Mouse (Mus musculus): ENCODE results near the gene Tgif1. TPM values are rescaled to one million over a fixed set of nuclear protein-coding genes. Genes with fewer than 3 reads are reported as not detected.

Gene Tgif1
- polyA plus RNA-seq (2016; fragmentation: Nextera tagmentation; extraction: Ambion mirVana), result 113 and 126 TPM in 2 replicates

DNA sequence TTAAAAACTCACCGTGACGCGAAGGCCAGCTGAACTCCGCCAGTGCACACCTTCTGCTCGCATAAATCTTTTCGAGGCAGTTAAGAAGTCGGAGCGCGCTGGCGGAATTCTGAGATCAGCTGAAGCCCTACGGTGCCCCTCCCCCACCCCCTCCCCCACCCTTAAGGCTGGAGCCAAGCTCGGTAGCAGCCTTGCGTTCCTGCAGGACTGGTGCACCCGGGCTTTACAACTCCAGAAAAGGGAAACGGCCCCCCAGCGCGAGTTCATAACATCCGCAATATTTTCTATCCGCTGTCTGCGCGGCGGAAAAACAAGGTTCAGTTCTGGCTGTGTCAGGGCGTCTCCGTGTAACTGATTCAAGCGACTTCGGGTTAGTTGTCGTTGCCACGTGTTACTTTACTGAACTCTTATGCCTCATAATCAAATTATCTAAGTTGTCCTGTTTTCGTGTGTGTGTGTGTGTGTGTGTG is at the start of gene Tgif1:
Tgif1 (minus strand) TSS at position 111 of the 470 bp plus-strand sequence.
- Histone ChIP-seq H3K27me3 (no peaks in the 10 kb centered on the region), H3K9ac (peak within 1 kb of the TSS; percentile 81), H3K27ac (peak within 1 kb of the TSS; percentile 99), H3K4me2 (replicated peaks) (peak within 1 kb of the TSS; percentile 86), H3K36me3 (no peaks in the 10 kb centered on the region), H3K9me3 (no peaks in the 10 kb centered on the region), H3K4me1 (peaks cover 6% of the 10 kb centered on the region; the same call in 1 of the 2 replicates), H3K4me3 (peak within 1 kb of the TSS; percentile 83)
- ATAC-seq (ENCODE audit: insufficient number of reproducible peaks, insufficient read depth, low FRiP score, low TSS enrichment), result no peak
- under 1% methylated on average over 29 of the region's 29 CpGs for WGBS

DNA sequence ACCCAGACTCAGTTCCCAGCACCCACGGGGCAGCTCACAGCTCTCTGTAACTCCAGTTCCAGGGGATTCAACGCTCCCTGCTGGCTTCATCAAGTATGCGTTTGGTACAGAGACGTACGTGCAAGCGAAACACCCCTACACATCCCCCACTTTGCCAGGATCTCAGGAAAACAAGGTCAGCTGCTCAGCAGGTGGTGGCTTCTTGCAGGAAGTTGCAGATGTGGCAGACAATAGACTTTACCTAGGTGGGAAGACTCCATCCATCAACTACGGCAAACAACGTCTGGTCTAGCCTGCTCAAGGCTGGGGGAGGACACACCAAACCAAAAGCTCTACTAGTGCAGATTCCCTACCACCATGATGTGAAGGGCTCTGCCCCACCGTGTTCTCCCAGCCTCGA is 47.3 kb upstream of the Tgif1 start:
- H3K27me3 ChIP-seq, result no peaks in the 10 kb centered on the region
- no peak for ATAC-seq (ENCODE audit: insufficient number of reproducible peaks, insufficient read depth, low FRiP score, low TSS enrichment)

DNA sequence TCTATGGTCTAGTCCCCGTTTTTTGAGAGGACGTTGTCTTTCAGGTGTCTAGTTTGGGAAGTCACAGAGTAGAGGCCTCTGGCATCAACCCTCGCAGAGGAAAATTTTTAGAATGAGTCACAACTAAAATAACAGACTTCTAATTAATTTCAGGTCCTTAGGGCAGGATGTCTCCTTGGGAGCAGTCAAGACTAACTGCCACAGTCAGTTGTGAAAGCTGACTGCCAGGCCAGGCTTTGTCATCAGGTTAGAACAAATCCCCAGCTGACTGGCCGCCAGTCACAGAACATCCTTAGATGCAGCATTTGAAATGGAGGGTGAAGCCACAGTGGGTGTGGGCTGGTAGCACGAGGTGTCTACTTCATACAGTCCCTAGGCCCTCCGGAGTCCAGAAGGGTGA is 46.3 kb upstream of the Tgif1 start:
- Histone ChIP-seq H3K27me3 (no peaks in the 10 kb centered on the region), H3K9me3 (no peaks in the 10 kb centered on the region), H3K4me2 (replicated peaks) (no peak overlapping the region), H3K9ac (no peak overlapping the region), H3K27ac (no peak overlapping the region), H3K36me3 (no peaks in the 10 kb centered on the region), H3K4me1 (no peaks in the 10 kb centered on the region), H3K4me3 (no peak overlapping the region)
- ATAC-seq (ENCODE audit: insufficient number of reproducible peaks, insufficient read depth, low FRiP score, low TSS enrichment), result no peak
- WGBS, result 85% methylated on average over 6 of the region's 6 CpGs

More for the DNA sequence above, 47.3 kb upstream of the Tgif1 start:
- Histone ChIP-seq H3K4me3 (no peak overlapping the region), H3K4me2 (replicated peaks) (no peak overlapping the region), H3K27ac (no peak overlapping the region), H3K36me3 (no peaks in the 10 kb centered on the region), H3K4me1 (no peaks in the 10 kb centered on the region), H3K9ac (no peak overlapping the region), H3K9me3 (no peaks in the 10 kb centered on the region)
- WGBS, result 80% methylated on average over 10 of the region's 10 CpGs

DNA sequence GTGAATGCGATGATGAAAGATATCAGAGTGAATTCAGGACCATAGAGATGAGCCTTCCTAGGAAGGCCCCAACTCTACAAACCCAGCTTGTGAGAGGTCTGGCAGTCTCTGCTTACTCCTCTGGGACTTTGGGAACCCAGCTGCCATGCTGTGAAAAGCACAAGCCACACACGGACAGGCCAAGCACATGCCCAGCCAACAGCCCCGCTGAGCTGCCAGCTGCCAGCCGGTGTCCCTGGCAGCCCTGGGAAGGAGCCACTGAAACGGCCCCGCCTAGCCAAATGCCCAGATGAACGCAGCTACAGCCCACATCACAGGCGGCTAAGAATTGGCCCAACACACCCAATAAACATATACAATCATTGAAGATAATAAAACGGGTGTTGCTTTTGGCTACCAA is 41.5 kb upstream of the Tgif1 start:
- no peak overlapping the region for H3K9ac ChIP-seq
- no peaks in the 10 kb centered on the region for H3K9me3 ChIP-seq
- no peak overlapping the region for H3K4me3 ChIP-seq
- H3K36me3 ChIP-seq, result no peaks in the 10 kb centered on the region
- WGBS, result 89% methylated on average over 9 of the region's 9 CpGs
- H3K27ac ChIP-seq, result no peak overlapping the region
- H3K4me1 ChIP-seq, result no peaks in the 10 kb centered on the region; the same call in 1 of the 2 replicates
- H3K4me2 ChIP-seq (replicated peaks), result no peak overlapping the region
- H3K27me3 ChIP-seq, result no peaks in the 10 kb centered on the region
- no peak for ATAC-seq (ENCODE audit: insufficient number of reproducible peaks, insufficient read depth, low FRiP score, low TSS enrichment)

DNA sequence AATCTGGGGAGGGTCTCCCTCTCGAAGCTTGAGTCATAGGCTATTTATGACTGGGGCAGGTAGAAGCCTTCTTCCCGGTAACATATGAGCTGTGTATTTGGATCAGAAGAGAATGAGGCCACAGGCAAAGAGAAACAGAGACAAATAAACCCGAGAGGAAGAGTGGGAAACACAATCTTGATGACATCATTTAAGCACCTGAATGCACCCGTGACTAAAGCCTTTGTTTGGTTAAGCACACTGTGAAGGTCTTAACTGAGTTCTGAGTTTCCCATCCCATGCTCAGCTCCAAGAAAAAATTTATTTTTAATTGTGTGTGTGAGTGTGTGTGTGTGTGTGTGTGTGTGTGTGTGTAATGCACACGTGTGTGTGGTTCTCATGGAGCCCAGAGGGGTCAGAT is 39.8 kb upstream of the Tgif1 start:
- no peaks in the 10 kb centered on the region for H3K36me3 ChIP-seq
- no peaks in the 10 kb centered on the region for H3K27me3 ChIP-seq
- no peak overlapping the region for H3K9ac ChIP-seq
- no peaks in the 10 kb centered on the region for H3K9me3 ChIP-seq
- no peaks in the 10 kb centered on the region; the same call in 1 of the 2 replicates for H3K4me1 ChIP-seq
- H3K4me2 ChIP-seq (replicated peaks), result no peak overlapping the region
- no peak for ATAC-seq (ENCODE audit: insufficient number of reproducible peaks, insufficient read depth, low FRiP score, low TSS enrichment)
- 63% methylated on average over 5 of the region's 5 CpGs for WGBS
- H3K4me3 ChIP-seq, result no peak overlapping the region
- H3K27ac ChIP-seq, result no peak overlapping the region

DNA sequence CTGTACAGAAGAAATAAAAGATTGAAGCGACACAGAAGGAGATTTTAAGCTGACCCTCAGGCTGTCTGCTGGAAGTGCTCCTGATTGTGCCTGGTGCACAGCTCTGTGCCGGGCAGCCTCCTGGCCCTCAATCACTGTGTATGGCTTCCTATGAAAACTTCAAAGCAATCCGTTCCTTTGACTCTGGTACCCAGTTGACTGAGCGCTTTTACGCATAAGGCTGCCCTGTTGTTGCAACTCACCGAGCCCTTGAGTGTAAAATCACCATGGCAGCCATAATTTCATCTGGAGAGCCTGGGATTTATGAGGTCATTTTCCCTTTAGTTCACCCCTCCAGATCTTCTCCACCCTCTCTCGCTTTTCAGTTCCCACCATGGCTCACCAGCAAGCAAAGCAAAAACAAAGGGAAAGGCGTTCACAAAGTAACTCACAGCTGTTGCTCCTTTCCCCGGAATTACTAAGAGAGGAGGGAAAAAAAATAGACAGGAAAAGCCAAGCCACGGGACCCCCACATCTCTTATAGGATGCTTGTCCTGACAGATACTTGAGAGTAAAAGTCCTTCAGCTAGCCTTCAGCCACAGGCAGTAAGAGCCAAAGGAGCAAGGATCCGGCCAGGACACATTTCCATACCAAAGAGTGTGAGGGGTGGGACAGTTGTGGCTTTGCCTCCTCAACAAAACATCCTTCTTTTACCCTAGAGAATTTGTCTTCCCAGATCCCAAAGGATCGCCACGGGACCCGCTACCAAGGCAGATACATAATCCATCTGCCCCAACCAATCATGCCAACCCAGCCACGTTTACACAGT is 39.1 kb upstream of the Tgif1 start:
- H3K27ac ChIP-seq, result no peak overlapping the region
- H3K4me1 ChIP-seq, result no peaks in the 10 kb centered on the region; the same call in 1 of the 2 replicates
- H3K36me3 ChIP-seq, result no peaks in the 10 kb centered on the region
- no peaks in the 10 kb centered on the region for H3K27me3 ChIP-seq
- 34% methylated on average over 15 of the region's 15 CpGs for WGBS
- ATAC-seq (ENCODE audit: insufficient number of reproducible peaks, insufficient read depth, low FRiP score, low TSS enrichment), result no peak
- H3K4me2 ChIP-seq (replicated peaks), result no peak overlapping the region
- no peak overlapping the region for H3K9ac ChIP-seq
- no peak overlapping the region for H3K4me3 ChIP-seq
- no peaks in the 10 kb centered on the region for H3K9me3 ChIP-seq

DNA sequence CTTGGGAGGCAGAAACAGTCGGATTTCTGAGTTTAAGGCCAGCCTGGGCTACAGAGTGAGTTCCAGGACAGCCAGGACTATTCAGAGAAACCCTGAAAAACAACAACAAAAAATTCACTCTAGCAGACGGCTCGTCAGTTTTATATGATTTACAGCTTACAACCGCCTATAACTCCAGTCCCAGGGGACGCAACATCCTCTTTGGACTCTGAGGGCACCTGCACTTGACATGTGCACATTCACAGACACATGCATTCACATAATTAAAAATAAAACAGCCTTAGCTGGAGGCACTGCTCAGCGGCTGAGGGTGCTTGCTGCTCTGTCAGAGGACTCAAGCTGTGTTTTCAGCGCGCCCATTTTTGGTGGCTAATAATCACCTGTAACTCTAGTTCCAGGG is 37.2 kb upstream of the Tgif1 start:
- no peak overlapping the region for H3K4me3 ChIP-seq

DNA sequence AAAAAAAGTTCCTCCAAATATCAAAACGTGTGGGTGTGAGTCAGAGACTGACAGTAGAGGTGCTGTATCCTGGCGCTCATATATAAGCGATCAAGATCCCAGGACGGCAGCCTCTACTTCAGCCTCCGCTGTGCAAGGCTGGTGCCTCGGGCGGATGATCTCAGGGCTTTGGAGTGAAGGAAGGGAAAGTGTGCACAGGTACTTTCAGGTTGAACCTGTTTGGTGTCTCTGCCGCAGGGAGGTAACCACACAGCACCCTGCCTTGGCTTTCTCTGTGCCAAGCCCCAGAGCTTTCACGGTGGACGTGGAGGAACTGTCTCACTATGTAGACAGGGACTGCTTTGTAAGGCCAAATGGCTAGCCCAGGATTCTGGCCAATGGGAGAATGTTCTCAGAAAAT is 35.3 kb upstream of the Tgif1 start:
- WGBS, result 76% methylated on average over 10 of the region's 10 CpGs
- no peak for ATAC-seq (ENCODE audit: insufficient number of reproducible peaks, insufficient read depth, low FRiP score, low TSS enrichment)
- no peaks in the 10 kb centered on the region for H3K9me3 ChIP-seq

More for the DNA sequence above, 37.2 kb upstream of the Tgif1 start:
- H3K9me3 ChIP-seq, result no peaks in the 10 kb centered on the region
- no peak for ATAC-seq (ENCODE audit: insufficient number of reproducible peaks, insufficient read depth, low FRiP score, low TSS enrichment)
- H3K4me2 ChIP-seq (replicated peaks), result no peak overlapping the region
- H3K36me3 ChIP-seq, result no peaks in the 10 kb centered on the region
- no peak overlapping the region for H3K27ac ChIP-seq
- H3K4me1 ChIP-seq, result no peaks in the 10 kb centered on the region; the same call in 1 of the 2 replicates
- no peak overlapping the region for H3K9ac ChIP-seq
- no peaks in the 10 kb centered on the region for H3K27me3 ChIP-seq
- 85% methylated on average over 8 of the region's 8 CpGs for WGBS

DNA sequence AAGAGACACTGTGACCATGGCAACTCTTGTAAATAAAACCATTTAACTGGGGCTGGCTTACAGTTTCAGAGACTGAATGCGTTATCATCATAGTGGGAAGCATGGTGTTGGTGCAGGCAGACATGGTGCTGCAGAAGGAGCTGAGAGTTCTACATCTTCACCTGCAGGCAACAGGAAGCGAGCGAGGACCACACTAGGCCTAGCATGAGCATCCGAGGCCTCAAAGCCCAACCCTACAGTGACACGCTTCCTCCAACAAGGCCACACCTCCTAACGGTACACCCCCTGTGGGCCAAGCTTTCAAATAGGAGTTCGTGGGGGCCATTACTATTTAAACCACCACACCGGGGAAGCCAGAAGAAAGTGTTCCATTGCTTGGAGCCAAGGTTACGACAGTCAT is 34.5 kb upstream of the Tgif1 start:
- 91% methylated on average over 9 of the region's 9 CpGs for WGBS
- H3K4me1 ChIP-seq, result no peaks in the 10 kb centered on the region; the same call in 1 of the 2 replicates
- H3K27me3 ChIP-seq, result no peaks in the 10 kb centered on the region
- H3K36me3 ChIP-seq, result no peaks in the 10 kb centered on the region
- no peak overlapping the region for H3K27ac ChIP-seq
- H3K4me3 ChIP-seq, result no peak overlapping the region
- ATAC-seq (ENCODE audit: insufficient number of reproducible peaks, insufficient read depth, low FRiP score, low TSS enrichment), result no peak
- no peak overlapping the region for H3K4me2 ChIP-seq (replicated peaks)
- no peaks in the 10 kb centered on the region for H3K9me3 ChIP-seq
- H3K9ac ChIP-seq, result no peak overlapping the region

More for the DNA sequence above, 35.3 kb upstream of the Tgif1 start:
- Histone ChIP-seq H3K27ac (no peak overlapping the region), H3K4me1 (no peaks in the 10 kb centered on the region; the same call in 1 of the 2 replicates), H3K9ac (no peak overlapping the region), H3K36me3 (no peaks in the 10 kb centered on the region), H3K4me3 (no peak overlapping the region), H3K4me2 (replicated peaks) (no peak overlapping the region), H3K27me3 (no peaks in the 10 kb centered on the region)

DNA sequence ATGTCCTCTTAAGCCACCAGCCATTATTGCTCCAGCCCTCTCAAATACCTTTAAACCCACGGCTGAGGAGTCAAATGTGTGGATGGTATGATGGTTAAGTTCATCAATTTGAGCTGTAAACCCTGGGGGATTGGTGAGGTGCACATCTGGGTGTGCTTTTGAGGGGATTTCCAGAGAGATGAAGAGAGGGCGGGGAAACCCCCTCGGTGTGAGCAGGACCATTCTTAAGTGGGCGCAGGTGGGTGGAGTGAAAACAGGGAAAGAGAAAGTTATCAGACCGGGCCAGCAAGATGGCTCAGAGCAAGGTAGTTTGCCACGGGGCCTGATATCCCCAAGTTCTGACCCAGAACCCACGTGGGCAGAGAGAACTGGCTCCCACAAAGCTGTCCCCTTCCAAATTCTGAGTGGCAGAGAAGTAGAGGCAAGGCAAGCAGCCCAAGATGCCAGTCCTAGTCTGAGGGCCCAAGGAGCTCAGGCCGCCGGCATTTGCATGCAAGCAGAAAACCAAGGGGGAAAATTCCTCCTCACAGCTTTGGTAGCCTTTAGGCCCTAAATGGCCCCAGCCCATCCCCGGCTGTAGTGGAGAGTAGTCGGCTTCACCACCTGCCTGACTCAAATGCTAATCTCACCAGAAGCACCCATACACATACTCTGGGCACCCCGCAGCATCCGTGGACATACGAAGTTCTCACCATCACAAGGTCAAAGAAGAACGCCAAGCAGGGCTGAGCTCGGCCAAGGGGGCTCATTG is 33.5 kb upstream of the Tgif1 start:
- no peaks in the 10 kb centered on the region for H3K4me1 ChIP-seq
- no peak for ATAC-seq (ENCODE audit: insufficient number of reproducible peaks, insufficient read depth, low FRiP score, low TSS enrichment)
- H3K27ac ChIP-seq, result no peak overlapping the region
- 79% methylated on average over 16 of the region's 16 CpGs for WGBS
- H3K4me3 ChIP-seq, result no peak overlapping the region
- H3K4me2 ChIP-seq (replicated peaks), result no peak overlapping the region
- H3K9me3 ChIP-seq, result no peaks in the 10 kb centered on the region
- no peaks in the 10 kb centered on the region for H3K27me3 ChIP-seq
- no peaks in the 10 kb centered on the region for H3K36me3 ChIP-seq
- no peak overlapping the region for H3K9ac ChIP-seq

DNA sequence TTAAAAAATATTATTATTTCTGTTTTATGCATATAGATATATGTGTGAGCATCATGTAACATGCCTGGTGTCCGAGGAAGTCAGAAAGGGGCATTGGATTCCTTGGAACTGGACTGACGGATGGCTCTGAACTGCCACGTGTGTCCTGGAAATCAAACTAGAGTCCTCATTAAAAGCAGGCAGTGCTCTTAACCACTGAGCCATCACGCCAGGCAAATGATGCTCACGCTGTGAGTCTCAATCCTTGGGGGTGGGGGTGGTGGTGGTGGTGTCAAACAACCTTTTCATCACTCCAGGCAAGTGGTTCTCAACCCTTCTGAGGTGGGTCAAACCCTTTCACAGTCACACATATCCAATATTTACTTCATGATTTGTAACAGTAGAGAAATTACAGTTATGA is 32.5 kb upstream of the Tgif1 start:
- Histone ChIP-seq H3K4me2 (replicated peaks) (no peak overlapping the region), H3K9me3 (no peaks in the 10 kb centered on the region), H3K4me3 (no peak overlapping the region), H3K36me3 (no peaks in the 10 kb centered on the region), H3K4me1 (no peaks in the 10 kb centered on the region), H3K27me3 (no peaks in the 10 kb centered on the region), H3K27ac (no peak overlapping the region), H3K9ac (no peak overlapping the region)
- WGBS, result 85% methylated on average over 5 of the region's 5 CpGs
- no peak for ATAC-seq (ENCODE audit: insufficient number of reproducible peaks, insufficient read depth, low FRiP score, low TSS enrichment)

DNA sequence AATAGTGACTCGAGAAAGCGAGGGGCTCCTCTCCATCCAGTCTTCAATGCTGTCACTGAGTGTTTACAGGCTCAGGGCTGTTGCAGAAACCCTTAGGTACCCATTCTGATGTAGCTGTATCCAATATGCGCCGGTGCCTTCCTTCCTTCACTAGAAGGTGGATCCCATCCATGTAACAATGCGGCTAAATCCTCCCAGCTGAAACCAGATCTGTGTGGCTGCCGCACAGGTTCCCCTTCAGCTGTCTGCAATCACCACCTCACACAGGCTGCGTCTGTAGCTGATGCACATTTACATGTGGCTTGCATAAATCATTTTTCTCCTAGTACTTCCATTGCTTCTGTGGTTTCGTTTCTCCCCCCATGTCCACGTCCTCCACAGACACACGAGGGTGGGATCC is 28.6 kb upstream of the Tgif1 start:
- H3K4me3 ChIP-seq, result no peak overlapping the region
- no peaks in the 10 kb centered on the region for H3K27me3 ChIP-seq
- H3K4me1 ChIP-seq, result no peaks in the 10 kb centered on the region
- H3K36me3 ChIP-seq, result no peaks in the 10 kb centered on the region
- H3K9ac ChIP-seq, result no peak overlapping the region
- ATAC-seq (ENCODE audit: insufficient number of reproducible peaks, insufficient read depth, low FRiP score, low TSS enrichment), result no peak
- H3K27ac ChIP-seq, result no peak overlapping the region
- no peak overlapping the region for H3K4me2 ChIP-seq (replicated peaks)
- no peaks in the 10 kb centered on the region for H3K9me3 ChIP-seq
- WGBS, result 64% methylated on average over 10 of the region's 10 CpGs

All from embryonic facial prominence, embryonic 12.5 days (tissue).